In the genomic region with DNA sequence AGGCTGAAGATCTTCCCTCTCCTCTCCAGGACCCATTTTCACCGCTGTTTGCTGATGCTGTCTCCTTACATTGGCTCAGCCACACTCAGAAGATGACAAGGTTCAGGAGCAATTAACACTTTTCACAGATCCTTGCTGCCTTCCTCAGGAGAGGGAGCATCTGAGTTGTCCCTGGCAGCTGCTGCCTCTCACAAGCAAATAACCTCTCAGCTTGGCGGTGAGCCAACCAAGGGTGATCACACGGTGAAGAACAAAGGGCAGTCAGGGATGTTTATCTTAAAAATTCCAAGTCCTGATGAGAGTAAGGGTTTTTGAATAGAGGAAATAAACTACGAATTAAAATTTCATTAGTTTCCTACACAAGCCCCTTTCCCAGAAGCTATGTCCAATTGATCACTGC, we compare ENCODE assay signal across 9 mouse cellular contexts.
DNase-seq lines count a peak whose midpoint lies in the region; ATAC-seq and TF ChIP-seq lines count a peak whose summit lies in the region.
"Had no signal": no experiment of that assay in that cellular context is flagged by ENCODE, and none has a peak within 500 bp of the region (broad histone marks: within the 10 kb centered on the region; RNA-seq: fewer than 3 reads in every experiment).

No protein-coding gene starts in this region.

- TF ChIP-seq CTCF in midbrain, postnatal 0 days (IDR thresholded peaks at IDR 0.05) = no peak

- no peaks in the 10 kb centered on the region for H3K36me3 ChIP-seq in midbrain, postnatal 0 days (ENCODE audit: insufficient read depth, low read length)
- H3K36me3 ChIP-seq in midbrain, embryonic 13.5 days = no peaks in the 10 kb centered on the region; the same call in 1 of the 2 replicates
- H3K36me3 ChIP-seq in lung, embryonic 16.5 days (ENCODE audit: control insufficient read depth, insufficient read depth, low read length) = no peaks in the 10 kb centered on the region
- H3K36me3 ChIP-seq in midbrain, embryonic 10.5 days = no peaks in the 10 kb centered on the region

- no peaks in the 10 kb centered on the region for H3K4me1 ChIP-seq in midbrain, postnatal 0 days (ENCODE audit: insufficient read depth, low read length)
- H3K4me1 ChIP-seq in midbrain, embryonic 13.5 days (replicated peaks) = peaks cover 22% of the 10 kb centered on the region
- H3K4me1 ChIP-seq in lung, embryonic 16.5 days (replicated peaks; ENCODE audit: control insufficient read depth, insufficient read depth, low read length) = peaks cover 5% of the 10 kb centered on the region
- H3K4me1 ChIP-seq in midbrain, embryonic 10.5 days = peaks cover 30% of the 10 kb centered on the region

- no peak overlapping the region for H3K27ac ChIP-seq in midbrain, postnatal 0 days (ENCODE audit: low read depth, low read length)
- H3K27ac ChIP-seq in midbrain, embryonic 13.5 days = no peak overlapping the region
- H3K27ac ChIP-seq in lung, embryonic 16.5 days (ENCODE audit: low read length) = peak overlapping the region; percentile 23; the same call in 1 of the 2 replicates
- H3K27ac ChIP-seq in midbrain, embryonic 10.5 days (replicated peaks) = no peak overlapping the region

- ATAC-seq in midbrain, postnatal 0 days (ENCODE audit: low FRiP score) = no peak
- ATAC-seq in midbrain, embryonic 13.5 days = no peak
- peak; percentile 72 for ATAC-seq in lung, embryonic 16.5 days (ENCODE audit: low read depth)
- ATAC-seq: CD4-positive, CD25-positive, alpha-beta regulatory T cell, adult 4 months had no signal

- no peak overlapping the region for H3K9ac ChIP-seq in midbrain, postnatal 0 days (replicated peaks; ENCODE audit: low read length, poor library complexity, severe bottlenecking)
- H3K9ac ChIP-seq in midbrain, embryonic 13.5 days (replicated peaks) = no peak overlapping the region
- no peak overlapping the region for H3K9ac ChIP-seq in lung, embryonic 16.5 days (ENCODE audit: low read length)

- no peaks in the 10 kb centered on the region for H3K9me3 ChIP-seq in midbrain, postnatal 0 days (ENCODE audit: low read length)
- peaks cover 5% of the 10 kb centered on the region; the same call in 1 of the 2 replicates for H3K9me3 ChIP-seq in midbrain, embryonic 13.5 days
- no peaks in the 10 kb centered on the region for H3K9me3 ChIP-seq in lung, embryonic 16.5 days (ENCODE audit: control insufficient read depth, low read length)
- peaks cover 5% of the 10 kb centered on the region; the same call in 1 of the 2 replicates for H3K9me3 ChIP-seq in midbrain, embryonic 10.5 days (replicated peaks)

- WGBS in midbrain, postnatal 0 days = 41% methylated on average over 4 of the region's 4 CpGs
- 45% methylated on average over 4 of the region's 4 CpGs for WGBS in midbrain, embryonic 13.5 days
- WGBS in lung, embryonic 16.5 days = 7% methylated on average over 4 of the region's 4 CpGs
- 56% methylated on average over 4 of the region's 4 CpGs for WGBS in midbrain, embryonic 10.5 days

- no peaks in the 10 kb centered on the region for H3K27me3 ChIP-seq in midbrain, postnatal 0 days (ENCODE audit: insufficient read depth, low read length)
- H3K27me3 ChIP-seq in midbrain, embryonic 13.5 days = no peaks in the 10 kb centered on the region
- H3K27me3 ChIP-seq in lung, embryonic 16.5 days (ENCODE audit: control insufficient read depth, insufficient read depth, low read depth, low read length) = no peaks in the 10 kb centered on the region
- H3K27me3 ChIP-seq in midbrain, embryonic 10.5 days (ENCODE audit: low read depth, poor library complexity, severe bottlenecking) = no peaks in the 10 kb centered on the region

- peak; percentile 46 for DNase-seq in embryo, embryonic 11 days
- DNase-seq in embryo, embryonic 10.5 days (ENCODE audit: low spot score) = no peak
- peak; percentile 67 for DNase-seq in midbrain, postnatal 0 days (ENCODE audit: low spot score)
- DNase-seq in cerebellum, postnatal 25 days = peak; percentile 34 to 63
- no peak for DNase-seq in thymus, postnatal 14 days
- DNase-seq in midbrain, embryonic 10.5 days (ENCODE audit: low spot score) = no peak

- H3K4me2 ChIP-seq in midbrain, postnatal 0 days (ENCODE audit: low read depth, low read length, poor library complexity, severe bottlenecking) = no peak overlapping the region
- H3K4me2 ChIP-seq in midbrain, embryonic 13.5 days (replicated peaks) = no peak overlapping the region
- H3K4me2 ChIP-seq in lung, embryonic 16.5 days (ENCODE audit: low read depth, low read length) = no peak overlapping the region

- H3K4me3 ChIP-seq in midbrain, postnatal 0 days (ENCODE audit: low read depth, low read length) = no peak overlapping the region
- no peak overlapping the region for H3K4me3 ChIP-seq in midbrain, embryonic 13.5 days (replicated peaks)
- no peak overlapping the region for H3K4me3 ChIP-seq in lung, embryonic 16.5 days (ENCODE audit: low read length)
- no peak overlapping the region for H3K4me3 ChIP-seq in midbrain, embryonic 10.5 days

Comparison
In these comparisons a context has a peak if more than half of its experiments do, and no peak if none do; other contexts are left out.
1. DNase-seq: peak in embryo, embryonic 11 days (single experiment), midbrain, postnatal 0 days (single experiment) and cerebellum, postnatal 25 days (2 of 2); none in embryo, embryonic 10.5 days (single experiment), thymus, postnatal 14 days (single experiment) and midbrain, embryonic 10.5 days (single experiment).